Mouse (Mus musculus) forebrain, embryonic 11.5 days (tissue): Measurements from ENCODE around the gene Sec11a. TPM values are rescaled to one million over a fixed set of nuclear protein-coding genes. Genes with fewer than 3 reads are reported as not detected.

Experiments used
- polyA plus RNA-seq: library from polyadenylated mRNA; unstranded; fragments of >200 nt; fragmentation: Nextera tagmentation; extraction: Ambion mirVana; gene quantifications from 2 replicates; pipeline ENCODE4 v1.2.1, GENCODE M21; 2014

Sec11a gene
- polyA plus RNA-seq, 1 experiment from 2014 or later, result 201 TPM

Other genes starting within 250 kb of the Sec11a start
- gene Iqgap1, start 121.8 kb downstream of the Sec11a start, polyA plus RNA-seq, result 28.0 and 29.1 TPM in 2 replicates
- gene Zscan2, start 86.9 kb downstream of the Sec11a start, polyA plus RNA-seq, result 3.3 and 3.8 TPM in 2 replicates
- gene Wdr73, start 46.5 kb downstream of the Sec11a start, polyA plus RNA-seq, result 40.5 and 41.6 TPM in 2 replicates
- 7.3 and 8.6 TPM in 2 replicates for gene Nmb, start 42.7 kb downstream of the Sec11a start, polyA plus RNA-seq
- gene Zfp592, start 45.9 kb upstream of the Sec11a start, polyA plus RNA-seq, result 15.9 TPM in 2 replicates
- not detected in 2 replicates for gene Alpk3, start 109.8 kb upstream of the Sec11a start, polyA plus RNA-seq
- not detected in 2 replicates for gene Slc28a1, start 167.0 kb upstream of the Sec11a start, polyA plus RNA-seq